Mouse (Mus musculus) liver, embryonic 15.5 days (tissue): ENCODE results near the gene Slc25a23. TPM values are rescaled to one million over a fixed set of nuclear protein-coding genes. Genes with fewer than 3 reads are reported as not detected.

Source experiments
- ATAC-seq: fragments of 200-750 bp; cut with Nextera tagmentation; 2 replicates; pipeline ENCODE4 v1.8.0; 2017; ENCODE audit warnings: moderate number of reproducible peaks, mild to moderate bottlenecking, moderate library complexity; ENCODE audit not compliant: insufficient read depth
- H3K27ac ChIP-seq: fragments of 300-500 bp; sonication (generic); replicated peaks from 2 replicates; pipeline ENCODE4 v1.5.1; 2015; ENCODE audit warnings: mild to moderate bottlenecking, inconsistent platforms
- H3K27me3 ChIP-seq: fragments of 300-500 bp; sonication (generic); 2 replicates; pipeline ENCODE4 v1.6.1; 2015; ENCODE audit warnings: mild to moderate bottlenecking, inconsistent platforms
- H3K36me3 ChIP-seq: fragments of 300-500 bp; sonication (generic); replicated peaks from 2 replicates; pipeline ENCODE4 v1.6.1; 2015; ENCODE audit warnings: moderate library complexity, mild to moderate bottlenecking, inconsistent platforms
- H3K4me1 ChIP-seq: fragments of 300-500 bp; sonication (generic); replicated peaks from 2 replicates; pipeline ENCODE4 v1.6.1; 2015; ENCODE audit warnings: inconsistent platforms
- H3K4me2 ChIP-seq: fragments of 300-500 bp; sonication (generic); 2 replicates; pipeline ENCODE4 v1.6.1; 2015; ENCODE audit warnings: moderate library complexity, mild to moderate bottlenecking, inconsistent platforms
- H3K4me3 ChIP-seq: fragments of 300-500 bp; sonication (generic); replicated peaks from 2 replicates; pipeline ENCODE4 v1.5.1; 2015; ENCODE audit warnings: mild to moderate bottlenecking, inconsistent platforms
- H3K9ac ChIP-seq: fragments of 300-500 bp; sonication (generic); 2 replicates; pipeline ENCODE4 v1.6.1; 2015; ENCODE audit warnings: moderate library complexity, mild to moderate bottlenecking, inconsistent platforms
- H3K9me3 ChIP-seq: fragments of 300-500 bp; sonication (generic); replicated peaks from 2 replicates; pipeline ENCODE4 v1.6.1; 2016; ENCODE audit warnings: inconsistent platforms
- WGBS: fragments of 180-500 bp; shearing (Covaris S2); methylation state at CpG from one replicate; pipeline ENCODE4 v1.1.7; 2015; ENCODE audit warnings: mixed read lengths; ENCODE audit not compliant: insufficient replicate concordance; 5-methylcytosine and 5-hydroxymethylcytosine counted together
- polyA plus RNA-seq: library from polyadenylated mRNA; unstranded; fragments of >200 nt; fragmentation: Nextera tagmentation; extraction: Ambion mirVana; gene quantifications from 2 replicates; pipeline ENCODE4 v1.2.1, GENCODE M21; 2015

The Slc25a23 gene
- polyA plus RNA-seq, 1 experiment from 2014 or later = 4.9 TPM

GRCm38 (mm10) chr17:57048816-57049215 is 10.8 kb downstream of the Slc25a23 start:
- ATAC-seq = no peak
- no peak overlapping the region for H3K9ac ChIP-seq
- no peak overlapping the region for H3K27ac ChIP-seq
- H3K4me1 ChIP-seq = no peaks in the 10 kb centered on the region
- H3K4me3 ChIP-seq = no peak overlapping the region
- peaks cover 20% of the 10 kb centered on the region; the same call in 1 of the 2 replicates for H3K36me3 ChIP-seq
- no peak overlapping the region for H3K4me2 ChIP-seq
- WGBS = 61% methylated on average over 3 of the region's 3 CpGs
- H3K27me3 ChIP-seq = no peaks in the 10 kb centered on the region
- H3K9me3 ChIP-seq = no peaks in the 10 kb centered on the region

DNA sequence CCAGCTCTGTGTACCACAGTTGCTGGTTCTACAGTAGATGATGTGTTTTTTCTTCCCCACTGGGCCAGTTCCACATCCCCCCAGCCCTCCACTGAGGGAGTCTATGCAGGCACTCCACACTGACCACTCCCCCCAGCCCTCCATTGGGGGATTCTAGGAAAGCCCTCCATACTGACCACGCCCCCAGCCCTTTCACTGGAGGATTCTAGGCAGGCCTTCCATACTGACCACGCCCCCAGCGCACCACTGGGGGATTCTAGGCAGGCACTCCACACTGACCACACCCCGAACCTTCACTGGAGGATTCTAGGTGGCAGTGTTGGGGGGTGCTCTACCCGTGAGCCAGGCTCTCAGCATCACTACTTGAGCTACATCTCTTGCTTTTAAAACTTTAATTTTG is 12.3 kb downstream of the Slc25a23 start:
- Histone ChIP-seq H3K9me3 (no peaks in the 10 kb centered on the region), H3K4me2 (no peak overlapping the region), H3K4me3 (no peak overlapping the region), H3K4me1 (no peaks in the 10 kb centered on the region), H3K36me3 (peaks cover 9% of the 10 kb centered on the region; the same call in 1 of the 2 replicates), H3K27me3 (no peaks in the 10 kb centered on the region), H3K27ac (no peak overlapping the region), H3K9ac (no peak overlapping the region)
- 36% methylated on average over 5 of the region's 5 CpGs for WGBS
- 0 out of 2 replicates have a peak, but pooled peaks have one; percentile 22 for ATAC-seq

DNA sequence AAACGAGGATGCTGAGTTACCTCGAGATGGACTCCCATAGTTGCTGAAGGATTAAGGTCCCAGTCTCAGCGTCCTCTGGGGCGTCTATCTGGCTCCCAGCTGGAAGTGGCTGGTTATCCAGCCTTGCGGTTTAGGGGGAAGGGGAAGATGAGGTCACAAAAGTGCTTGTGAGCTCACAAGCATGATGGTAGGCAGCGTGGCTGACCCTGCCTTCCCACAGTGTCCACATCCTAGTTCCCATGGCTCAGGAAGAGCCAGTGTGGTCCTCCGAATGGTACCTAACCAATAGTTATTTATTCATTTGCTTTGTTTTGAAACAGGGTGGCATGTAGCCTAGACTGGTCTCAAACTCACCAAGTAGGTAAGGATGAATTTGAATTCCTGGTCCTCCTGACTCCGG is 18.1 kb downstream of the Slc25a23 start, which contains the start of gene Slc25a41:
Gene Slc25a41 (minus strand): TSS at position 101 of the 400 bp plus-strand sequence.
- 0 out of 2 replicates have a peak, but pooled peaks cover 3% of the 10 kb centered on the region for H3K36me3 ChIP-seq

DNA sequence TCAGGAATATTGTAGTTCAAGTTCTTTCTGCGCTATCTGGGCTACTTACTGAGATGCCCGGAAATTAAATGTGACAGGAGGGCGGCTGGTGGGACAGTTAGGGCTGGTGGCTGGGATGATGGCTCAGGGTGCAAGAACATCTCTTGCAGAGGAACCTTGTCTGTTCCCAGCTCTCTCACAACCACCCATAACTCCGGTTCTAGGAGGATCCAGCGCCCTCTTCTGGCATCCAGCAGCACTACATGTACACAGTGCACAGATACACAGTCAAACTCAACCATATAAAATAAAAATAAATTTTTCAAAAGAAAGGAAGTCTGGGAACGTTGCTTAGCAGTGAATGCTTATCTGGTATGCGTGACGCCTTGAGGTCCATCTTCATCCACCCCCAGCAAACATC is 20.7 kb downstream of the Slc25a23 start:
- ATAC-seq = no peak
- Histone ChIP-seq H3K4me2 (no peak overlapping the region), H3K4me1 (no peaks in the 10 kb centered on the region), H3K9me3 (no peaks in the 10 kb centered on the region), H3K36me3 (no peaks in the 10 kb centered on the region), H3K27me3 (peaks cover 24% of the 10 kb centered on the region), H3K4me3 (no peak overlapping the region), H3K27ac (no peak overlapping the region), H3K9ac (no peak overlapping the region)
- 31% methylated on average over 8 of the region's 8 CpGs for WGBS

More for the DNA sequence above, 18.1 kb downstream of the Slc25a23 start, which contains the start of gene Slc25a41:
- Histone ChIP-seq H3K9ac (no peak within 1 kb of the TSS), H3K4me2 (no peak within 1 kb of the TSS), H3K27me3 (peaks cover 24% of the 10 kb centered on the region), H3K4me1 (no peaks in the 10 kb centered on the region), H3K4me3 (no peak within 1 kb of the TSS), H3K27ac (no peak within 1 kb of the TSS), H3K9me3 (no peaks in the 10 kb centered on the region)
- WGBS = 59% methylated on average over 8 of the region's 8 CpGs
- ATAC-seq = no peak

GRCm38 (mm10) chr17:57032854-57033253 is 26.8 kb downstream of the Slc25a23 start:
- WGBS = 77% methylated on average over 4 of the region's 4 CpGs
- H3K4me2 ChIP-seq = peak overlapping the region; percentile 90
- H3K4me1 ChIP-seq = peaks cover 36% of the 10 kb centered on the region
- peaks cover 12% of the 10 kb centered on the region for H3K36me3 ChIP-seq
- ATAC-seq = no peak
- no peaks in the 10 kb centered on the region for H3K9me3 ChIP-seq
- H3K27ac ChIP-seq = peak overlapping the region; percentile 93
- peak overlapping the region; percentile 74 for H3K9ac ChIP-seq
- H3K27me3 ChIP-seq = peaks cover 4% of the 10 kb centered on the region; the same call in 1 of the 2 replicates
- peak overlapping the region; percentile 97; the same call in 1 of the 2 replicates for H3K4me3 ChIP-seq

GRCm38 (mm10) chr17:57031661-57032420 is 27.8 kb downstream of the Slc25a23 start:
- under 1% methylated on average over 38 of the region's 38 CpGs for WGBS
- peak overlapping the region; percentile 74 for H3K9ac ChIP-seq

GRCm38 (mm10) chr17:57030931-57031660 is 28.6 kb downstream of the Slc25a23 start, which contains the start of gene Khsrp:
Gene Khsrp, minus strand, starts transcription at chr17:57031522.
- peaks cover 54% of the 10 kb centered on the region for H3K4me1 ChIP-seq
- peaks cover 29% of the 10 kb centered on the region for H3K36me3 ChIP-seq
- peak within 1 kb of the TSS; percentile 100 for H3K9ac ChIP-seq
- no peaks in the 10 kb centered on the region for H3K9me3 ChIP-seq
- H3K4me3 ChIP-seq = peak within 1 kb of the TSS; percentile 97
- peak within 1 kb of the TSS; percentile 91 for H3K4me2 ChIP-seq
- H3K27me3 ChIP-seq = no peaks in the 10 kb centered on the region
- under 1% methylated on average over 90 of the region's 99 CpGs for WGBS
- ATAC-seq = no peak
- H3K27ac ChIP-seq = peak within 1 kb of the TSS; percentile 94

More at GRCm38 (mm10) chr17:57031661-57032420, 27.8 kb downstream of the Slc25a23 start:
- ATAC-seq = peak; percentile 88
- peak overlapping the region; percentile 97 for H3K4me3 ChIP-seq
- H3K27ac ChIP-seq = peak overlapping the region; percentile 93
- peak overlapping the region; percentile 90 for H3K4me2 ChIP-seq
- H3K27me3 ChIP-seq = no peaks in the 10 kb centered on the region
- peaks cover 22% of the 10 kb centered on the region for H3K36me3 ChIP-seq
- H3K4me1 ChIP-seq = peaks cover 46% of the 10 kb centered on the region
- H3K9me3 ChIP-seq = no peaks in the 10 kb centered on the region

DNA sequence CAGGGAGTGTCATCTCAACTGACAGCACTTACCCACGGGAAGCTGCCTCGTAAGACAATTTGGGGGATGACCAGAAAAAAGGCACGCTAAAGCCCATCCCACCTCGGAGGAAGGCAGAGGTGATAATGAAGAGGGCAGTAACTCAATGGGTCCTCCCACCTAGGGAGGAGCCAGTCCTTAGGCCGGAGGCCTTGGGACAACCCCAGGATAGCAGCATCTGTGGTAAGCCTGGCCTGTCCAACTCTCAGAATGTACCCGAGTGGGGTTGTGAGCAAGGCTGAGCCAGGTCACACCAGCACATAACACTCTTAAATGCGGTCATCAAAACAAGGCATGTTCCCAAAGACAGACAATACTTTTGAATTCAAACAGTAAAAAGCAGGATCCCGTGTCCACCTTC is 30.0 kb downstream of the Slc25a23 start:
- H3K36me3 ChIP-seq = peaks cover 43% of the 10 kb centered on the region
- H3K4me1 ChIP-seq = peaks cover 59% of the 10 kb centered on the region
- peak overlapping the region; percentile 100 for H3K9ac ChIP-seq
- H3K27ac ChIP-seq = peak overlapping the region; percentile 94
- peak overlapping the region; percentile 91 for H3K4me2 ChIP-seq
- peak overlapping the region; percentile 97 for H3K4me3 ChIP-seq
- ATAC-seq = no peak
- no peaks in the 10 kb centered on the region for H3K9me3 ChIP-seq
- 19% methylated on average over 8 of the region's 8 CpGs for WGBS
- H3K27me3 ChIP-seq = no peaks in the 10 kb centered on the region

GRCm38 (mm10) chr17:57027471-57027870 is 32.2 kb downstream of the Slc25a23 start:
- no peak overlapping the region for H3K4me3 ChIP-seq
- no peaks in the 10 kb centered on the region for H3K27me3 ChIP-seq
- no peaks in the 10 kb centered on the region for H3K9me3 ChIP-seq
- ATAC-seq = no peak
- H3K9ac ChIP-seq = no peak overlapping the region
- H3K36me3 ChIP-seq = peaks cover 65% of the 10 kb centered on the region
- peaks cover 70% of the 10 kb centered on the region for H3K4me1 ChIP-seq
- 59% methylated on average over 4 of the region's 4 CpGs for WGBS
- peak overlapping the region; percentile 12; the same call in 1 of the 2 replicates for H3K27ac ChIP-seq
- H3K4me2 ChIP-seq = 0 out of 2 replicates have a peak overlapping the region, but pooled peaks have one; percentile 8

DNA sequence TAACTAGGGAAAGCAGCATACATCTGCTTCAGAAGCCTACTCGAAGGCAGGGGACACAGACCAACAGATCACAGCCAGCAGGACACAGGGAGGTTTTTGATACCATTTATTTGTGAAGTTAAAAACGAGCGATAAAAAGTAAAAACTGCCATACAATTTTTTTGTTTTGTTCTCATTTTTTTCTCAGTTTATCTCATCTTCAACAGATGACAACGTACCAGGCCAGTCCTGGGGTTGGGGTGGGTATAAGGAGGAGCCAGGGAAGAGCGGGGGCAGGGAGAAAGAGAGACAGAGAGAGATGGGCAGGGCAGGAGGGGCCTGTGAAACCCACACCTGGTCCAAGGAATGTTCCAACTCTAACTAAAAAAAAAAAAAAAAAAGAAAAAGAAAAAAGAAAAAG is 38.7 kb downstream of the Slc25a23 start:
- Histone ChIP-seq H3K27ac (peak overlapping the region; percentile 79), H3K9me3 (no peaks in the 10 kb centered on the region), H3K27me3 (no peaks in the 10 kb centered on the region), H3K4me1 (peaks cover 69% of the 10 kb centered on the region), H3K9ac (no peak overlapping the region), H3K36me3 (peaks cover 63% of the 10 kb centered on the region), H3K4me3 (no peak overlapping the region), H3K4me2 (no peak overlapping the region)
- peak; percentile 33; the same call in 1 of the 2 replicates for ATAC-seq
- WGBS = 29% methylated on average over 5 of the region's 5 CpGs

DNA sequence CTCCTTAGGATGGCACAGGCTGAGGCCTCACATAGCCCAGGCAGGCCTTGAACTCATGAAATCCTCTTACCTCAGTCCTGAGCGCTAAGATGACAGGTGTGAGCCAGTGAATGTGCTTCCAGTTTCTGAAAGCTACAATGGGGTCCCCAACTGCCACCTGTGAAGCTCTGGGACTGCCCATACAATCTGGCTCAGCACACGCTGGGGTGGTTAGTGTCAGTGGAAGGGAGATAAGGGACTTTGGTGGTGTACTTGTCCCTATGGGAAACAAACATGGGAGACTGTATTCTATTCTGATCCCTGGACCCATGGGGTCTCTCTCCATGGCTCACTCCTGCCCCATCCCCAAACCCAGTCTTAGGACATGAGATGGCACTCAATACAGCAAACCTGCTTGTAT is 40.0 kb downstream of the Slc25a23 start:
- peak overlapping the region; percentile 4; the same call in 1 of the 2 replicates for H3K9ac ChIP-seq
- peak overlapping the region; percentile 79 for H3K27ac ChIP-seq
- H3K4me2 ChIP-seq = peak overlapping the region; percentile 36
- WGBS = 35% methylated on average over 2 of the region's 2 CpGs
- no peak overlapping the region for H3K4me3 ChIP-seq
- peak; percentile 79 for ATAC-seq
- peaks cover 67% of the 10 kb centered on the region for H3K4me1 ChIP-seq
- no peaks in the 10 kb centered on the region for H3K27me3 ChIP-seq
- peaks cover 50% of the 10 kb centered on the region for H3K36me3 ChIP-seq
- no peaks in the 10 kb centered on the region for H3K9me3 ChIP-seq
